Mouse (Mus musculus) stomach, embryonic 14.5 days (tissue): ENCODE data around the gene Paqr3. TPM values are rescaled to one million over a fixed set of nuclear protein-coding genes. Genes with fewer than 3 reads are reported as not detected.

Experiments used
- ATAC-seq: fragments of 200-750 bp; cut with Nextera tagmentation; 2 replicates; pipeline ENCODE4 v1.8.0; 2017; ENCODE audit warnings: low read depth, moderate TSS enrichment; ENCODE audit not compliant: insufficient number of reproducible peaks, insufficient read depth, low FRiP score
- H3K27ac ChIP-seq: fragments of 300-500 bp; sonication (generic); 2 replicates; pipeline ENCODE4 v1.5.1; 2014; ENCODE audit warnings: mild to moderate bottlenecking, low read length, moderate library complexity, mixed read lengths
- H3K27me3 ChIP-seq: fragments of 300-500 bp; sonication (generic); 2 replicates; pipeline ENCODE4 v1.6.1; 2014; ENCODE audit warnings: low read length, control low read depth, mixed read lengths; ENCODE audit not compliant: control insufficient read depth, insufficient read depth
- H3K36me3 ChIP-seq: fragments of 300-500 bp; sonication (generic); 2 replicates; pipeline ENCODE4 v1.6.1; 2014; ENCODE audit warnings: mild to moderate bottlenecking, control low read depth, low read length, moderate library complexity, mixed read lengths; ENCODE audit not compliant: control insufficient read depth, insufficient read depth
- H3K4me1 ChIP-seq: fragments of 300-500 bp; sonication (generic); 2 replicates; pipeline ENCODE4 v1.6.1; 2014; ENCODE audit warnings: low read length, control low read depth, mixed read lengths; ENCODE audit not compliant: control insufficient read depth, insufficient read depth
- H3K4me2 ChIP-seq: fragments of 300-500 bp; sonication (generic); replicated peaks from 2 replicates; pipeline ENCODE4 v1.6.1; 2014; ENCODE audit warnings: low read depth, low read length, control low read depth
- H3K4me3 ChIP-seq: fragments of 300-500 bp; sonication (generic); 2 replicates; pipeline ENCODE4 v1.5.1; 2014; ENCODE audit warnings: low read depth, low read length, control low read depth
- H3K9ac ChIP-seq: fragments of 300-500 bp; sonication (generic); replicated peaks from 2 replicates; pipeline ENCODE4 v1.6.1; 2014; ENCODE audit warnings: low read depth, mild to moderate bottlenecking, control low read depth, low read length, moderate library complexity, mixed read lengths
- H3K9me3 ChIP-seq: fragments of 300-500 bp; sonication (generic); 2 replicates; pipeline ENCODE4 v1.6.1; 2016; ENCODE audit warnings: low read depth, low read length, control low read depth; ENCODE audit not compliant: control insufficient read depth
- WGBS: fragments of 180-500 bp; shearing (Covaris S2); extraction: QIAGEN DNeasy Blood & Tissue Kit; methylation state at CpG from one replicate; pipeline ENCODE4 v1.1.7; 2014; 5-methylcytosine and 5-hydroxymethylcytosine counted together
- polyA plus RNA-seq: library from polyadenylated mRNA; unstranded; fragments of >200 nt; fragmentation: Nextera tagmentation; extraction: Ambion mirVana; gene quantifications from 2 replicates; pipeline ENCODE4 v1.2.1, GENCODE M21; 2014

Gene Paqr3
- 3.3 and 5.1 TPM in 2 replicates for polyA plus RNA-seq

GRCm38 (mm10) chr5:97111207-97111910 is at the start of gene Paqr3:
Gene Paqr3 (minus strand): TSS chr5:97111596.
- H3K27ac ChIP-seq, result no peak within 1 kb of the TSS
- no peaks in the 10 kb centered on the region for H3K27me3 ChIP-seq
- H3K4me1 ChIP-seq, result 0 out of 2 replicates have a peak, but pooled peaks cover 2% of the 10 kb centered on the region
- no peaks in the 10 kb centered on the region for H3K9me3 ChIP-seq
- under 1% methylated on average over 57 of the region's 62 CpGs for WGBS
- peak; percentile 99 for ATAC-seq
- peak within 1 kb of the TSS; percentile 64 for H3K4me2 ChIP-seq
- H3K9ac ChIP-seq, result peak within 1 kb of the TSS; percentile 43
- peak within 1 kb of the TSS; percentile 54 for H3K4me3 ChIP-seq
- no peaks in the 10 kb centered on the region for H3K36me3 ChIP-seq

GRCm38 (mm10) chr5:97154688-97155087 is 43.3 kb upstream of the Paqr3 start:
- no peaks in the 10 kb centered on the region for H3K36me3 ChIP-seq
- H3K4me2 ChIP-seq, result no peak overlapping the region
- no peak overlapping the region for H3K27ac ChIP-seq
- no peak overlapping the region for H3K4me3 ChIP-seq
- no peak overlapping the region for H3K9ac ChIP-seq
- no peaks in the 10 kb centered on the region for H3K4me1 ChIP-seq
- WGBS, result 15% methylated on average over 1 of the region's 1 CpGs
- no peak for ATAC-seq
- H3K27me3 ChIP-seq, result no peaks in the 10 kb centered on the region
- H3K9me3 ChIP-seq, result no peaks in the 10 kb centered on the region

DNA sequence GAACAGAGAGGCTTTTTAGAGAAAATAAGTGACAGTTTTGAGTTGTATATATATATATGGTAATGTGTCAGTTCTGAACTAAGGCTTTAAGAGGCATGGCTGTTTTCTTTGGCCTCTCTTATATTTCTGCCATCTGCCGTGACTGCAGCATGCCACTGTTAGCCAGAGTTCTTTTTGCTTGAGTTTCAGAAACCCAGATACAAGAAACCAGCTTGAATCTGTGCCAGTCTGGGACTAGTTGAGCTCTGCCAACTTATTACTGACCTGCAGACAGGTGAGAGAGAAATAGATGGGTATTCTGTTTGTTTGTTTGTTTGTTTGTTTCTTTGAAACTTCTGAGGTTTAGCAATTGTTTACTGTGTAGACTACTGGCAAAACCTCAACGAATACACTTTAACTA is 23.9 kb upstream of the Paqr3 start:
- H3K27me3 ChIP-seq, result no peaks in the 10 kb centered on the region
- 82% methylated on average over 2 of the region's 2 CpGs for WGBS

DNA sequence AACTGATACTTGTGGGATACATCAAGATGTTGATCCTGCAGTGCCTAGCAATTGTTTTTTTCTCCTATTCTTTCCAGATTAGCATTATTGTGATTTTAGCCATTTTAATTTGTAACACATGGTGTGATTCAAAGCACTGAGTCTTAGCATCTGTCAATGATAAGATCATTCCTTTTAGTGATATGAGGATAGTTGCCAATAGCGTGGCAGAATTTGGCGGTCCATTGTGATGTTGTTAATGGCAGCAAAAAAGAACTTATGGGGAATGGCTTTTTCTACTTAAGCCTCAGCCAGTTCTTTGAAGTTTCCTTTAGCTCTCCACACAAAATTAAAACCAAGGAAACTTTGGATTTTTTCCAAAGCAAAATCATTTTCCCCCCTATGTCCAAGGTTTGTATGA is 18.2 kb upstream of the Paqr3 start:
- H3K27me3 ChIP-seq, result no peaks in the 10 kb centered on the region
- H3K4me2 ChIP-seq, result no peak overlapping the region
- H3K4me3 ChIP-seq, result no peak overlapping the region
- no peaks in the 10 kb centered on the region for H3K36me3 ChIP-seq
- 96% methylated on average over 2 of the region's 2 CpGs for WGBS
- H3K27ac ChIP-seq, result no peak overlapping the region
- ATAC-seq, result no peak
- no peaks in the 10 kb centered on the region for H3K4me1 ChIP-seq
- no peaks in the 10 kb centered on the region for H3K9me3 ChIP-seq
- H3K9ac ChIP-seq, result no peak overlapping the region

More for the DNA sequence above, 23.9 kb upstream of the Paqr3 start:
- Histone ChIP-seq H3K4me2 (no peak overlapping the region), H3K9me3 (no peaks in the 10 kb centered on the region), H3K36me3 (no peaks in the 10 kb centered on the region), H3K4me1 (no peaks in the 10 kb centered on the region), H3K4me3 (no peak overlapping the region), H3K9ac (no peak overlapping the region), H3K27ac (no peak overlapping the region)
- no peak for ATAC-seq

DNA sequence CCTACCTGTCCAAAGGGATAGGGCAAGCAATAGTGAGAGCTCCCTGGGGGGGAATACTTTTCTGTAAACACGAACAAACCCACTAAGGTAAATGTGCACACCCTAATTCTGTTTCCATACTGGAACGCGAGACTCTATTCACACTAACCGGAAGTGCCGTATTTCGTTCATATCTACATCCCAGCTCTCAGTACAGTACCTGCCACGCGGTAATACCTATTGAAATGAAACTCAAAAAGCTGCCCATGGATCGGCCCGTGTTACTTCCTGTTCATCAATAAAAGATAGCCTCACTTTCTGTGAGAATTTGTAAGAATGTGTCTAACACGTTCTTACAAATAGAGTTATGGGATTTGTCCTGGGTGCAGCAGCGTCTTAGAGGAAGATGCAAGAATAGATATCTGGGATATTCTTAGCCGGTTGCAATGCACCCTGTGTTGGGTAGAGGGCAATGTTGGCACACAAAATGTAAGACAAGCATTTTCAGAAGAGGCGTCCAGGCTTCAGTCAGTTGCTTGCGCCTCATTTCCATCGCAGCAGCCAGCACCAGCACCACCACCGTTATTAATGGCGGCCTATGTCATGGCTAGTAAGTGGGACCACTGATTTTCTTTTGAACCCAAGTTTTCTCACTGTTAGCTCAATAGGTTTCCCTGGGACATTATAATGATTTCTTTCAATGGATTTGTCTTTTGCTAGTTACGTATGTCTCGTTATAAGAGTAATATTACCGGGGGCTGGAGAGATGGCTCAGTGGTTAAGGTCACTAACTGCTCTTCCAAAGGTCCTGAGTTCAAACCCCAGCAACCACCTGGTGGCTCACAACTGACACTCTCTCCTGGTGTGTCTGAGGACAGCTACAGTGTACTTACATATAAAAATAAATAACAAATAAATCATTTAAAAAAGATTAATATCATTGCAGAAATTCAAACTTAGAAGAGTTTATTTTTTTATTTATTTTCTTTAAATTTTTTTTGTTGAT is 17.1 kb upstream of the Paqr3 start:
- no peak overlapping the region for H3K9ac ChIP-seq
- no peaks in the 10 kb centered on the region for H3K9me3 ChIP-seq
- ATAC-seq, result peak; percentile 14; the same call in 1 of the 2 replicates
- WGBS, result 52% methylated on average over 21 of the region's 21 CpGs
- no peak overlapping the region for H3K4me2 ChIP-seq
- H3K4me1 ChIP-seq, result no peaks in the 10 kb centered on the region
- no peaks in the 10 kb centered on the region for H3K27me3 ChIP-seq
- no peak overlapping the region for H3K4me3 ChIP-seq
- H3K36me3 ChIP-seq, result no peaks in the 10 kb centered on the region
- H3K27ac ChIP-seq, result no peak overlapping the region

DNA sequence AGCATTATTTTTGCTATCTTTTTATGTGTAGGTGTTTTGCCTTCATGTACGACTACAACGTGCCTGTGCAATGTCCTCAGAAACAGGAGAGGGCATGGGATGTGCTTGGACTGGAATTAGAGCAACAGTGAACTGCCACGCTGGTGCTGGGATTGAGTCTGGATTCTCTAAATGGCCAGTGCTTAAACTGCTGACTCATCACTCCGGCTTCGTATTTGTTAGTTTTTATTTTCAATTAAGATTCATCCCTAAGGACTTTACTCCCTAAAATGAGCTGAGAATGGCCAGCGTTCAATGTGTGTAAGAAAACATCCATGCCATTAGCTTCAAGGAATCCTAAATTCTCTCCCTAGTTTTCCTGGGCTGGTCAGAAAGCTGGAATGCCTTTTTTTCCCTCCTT is 15.9 kb upstream of the Paqr3 start:
- WGBS, result 79% methylated on average over 6 of the region's 6 CpGs

GRCm38 (mm10) chr5:97126005-97126404 is 14.6 kb upstream of the Paqr3 start:
- 0 out of 2 replicates have a peak, but pooled peaks have one; percentile 61 for ATAC-seq
- H3K27me3 ChIP-seq, result no peaks in the 10 kb centered on the region
- H3K4me2 ChIP-seq, result no peak overlapping the region
- 13% methylated on average over 4 of the region's 4 CpGs for WGBS
- no peaks in the 10 kb centered on the region for H3K9me3 ChIP-seq
- no peak overlapping the region for H3K27ac ChIP-seq
- H3K4me1 ChIP-seq, result no peaks in the 10 kb centered on the region
- H3K9ac ChIP-seq, result no peak overlapping the region
- H3K36me3 ChIP-seq, result no peaks in the 10 kb centered on the region
- no peak overlapping the region for H3K4me3 ChIP-seq

More for the DNA sequence above, 15.9 kb upstream of the Paqr3 start:
- H3K36me3 ChIP-seq, result no peaks in the 10 kb centered on the region
- H3K4me1 ChIP-seq, result no peaks in the 10 kb centered on the region
- H3K27ac ChIP-seq, result no peak overlapping the region
- H3K27me3 ChIP-seq, result no peaks in the 10 kb centered on the region
- no peak overlapping the region for H3K4me2 ChIP-seq
- H3K9me3 ChIP-seq, result no peaks in the 10 kb centered on the region
- H3K9ac ChIP-seq, result no peak overlapping the region
- H3K4me3 ChIP-seq, result no peak overlapping the region
- ATAC-seq, result no peak

GRCm38 (mm10) chr5:97125459-97125970 is 14.1 kb upstream of the Paqr3 start:
- no peaks in the 10 kb centered on the region for H3K4me1 ChIP-seq
- H3K9me3 ChIP-seq, result no peaks in the 10 kb centered on the region
- no peak for ATAC-seq
- H3K27ac ChIP-seq, result no peak overlapping the region
- no peak overlapping the region for H3K9ac ChIP-seq
- H3K36me3 ChIP-seq, result no peaks in the 10 kb centered on the region
- H3K27me3 ChIP-seq, result no peaks in the 10 kb centered on the region
- H3K4me2 ChIP-seq, result no peak overlapping the region
- no peak overlapping the region for H3K4me3 ChIP-seq
- 71% methylated on average over 10 of the region's 10 CpGs for WGBS
